Mouse (Mus musculus) kidney, adult 8-10 months (tissue): ENCODE data around the gene Grhl1.
"Not testable (repeated sequence)": the region's sequence is repeated elsewhere in the genome, so short reads cannot be mapped to it uniquely, and the experiment has no call there.

ENCODE experiments used
- DNase-seq, 2 experiments: peaks; one replicate each; pipeline ENCODE4 v3.0.0; 2022

Gene Grhl1

DNA sequence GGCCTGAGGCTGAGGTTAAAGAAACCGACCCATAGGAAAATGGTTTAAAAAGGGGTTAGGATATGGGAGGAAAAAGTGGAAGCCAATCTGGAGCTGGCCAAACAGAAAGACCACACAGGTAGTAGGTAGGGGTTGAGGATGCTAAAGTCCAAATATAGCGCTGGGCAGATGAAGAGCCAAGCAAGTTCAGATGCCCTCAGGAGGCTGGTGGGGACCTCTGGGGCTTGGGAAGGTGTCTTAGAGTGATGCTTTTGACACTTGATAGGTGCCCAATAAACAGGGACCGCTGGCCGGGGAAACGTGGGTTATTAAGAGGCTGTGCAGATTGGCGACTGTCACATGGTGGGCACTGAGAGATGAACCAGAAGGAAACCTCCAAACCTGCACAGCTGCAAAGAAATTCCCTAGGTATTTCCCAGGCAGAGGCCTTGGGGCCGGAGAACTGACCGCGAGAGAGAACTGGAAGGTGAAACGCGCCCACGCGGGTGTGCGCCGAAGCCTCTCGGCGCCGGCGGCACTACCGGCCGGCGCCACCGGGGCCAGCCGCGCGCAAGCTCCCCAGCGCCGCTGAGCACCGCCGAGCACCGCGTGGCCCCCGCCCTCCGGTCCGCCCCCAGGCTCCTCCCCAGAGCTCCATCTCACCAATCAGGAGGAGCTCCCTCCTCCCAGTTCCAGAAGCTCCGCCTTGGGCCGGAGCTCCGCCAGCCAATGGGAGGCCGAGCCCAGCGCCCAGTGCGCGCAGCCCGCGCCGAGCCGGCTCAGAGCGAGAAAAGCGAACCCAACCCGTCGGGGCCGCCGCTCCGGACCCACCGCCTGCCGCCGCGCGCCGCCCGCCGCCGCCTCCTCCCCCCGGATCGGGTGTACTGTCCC lies at the start of gene Grhl1:
Gene Grhl1, plus strand, starts transcription at position 761 of the 870 bp plus-strand sequence.
- DNase-seq, result peak; percentile 94 to 95

DNA sequence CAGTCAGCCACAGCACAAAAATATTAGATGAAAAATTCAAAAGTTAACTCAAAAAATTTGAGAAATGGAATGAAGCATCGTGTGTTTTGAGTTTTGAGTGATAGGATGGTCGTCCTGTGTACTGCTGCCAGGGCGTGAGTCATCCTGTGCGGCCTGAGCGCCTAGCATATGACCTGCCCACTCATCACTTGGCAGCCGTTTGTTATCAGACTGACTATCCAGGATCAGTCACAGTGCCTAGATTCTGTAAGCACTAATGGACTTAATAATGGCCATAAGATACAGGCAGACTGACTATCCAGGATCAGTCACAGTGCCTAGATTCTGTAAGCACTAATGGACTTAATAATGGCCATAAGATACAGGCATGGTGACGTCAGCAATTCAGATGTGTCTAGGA lies 47.0 kb upstream of the Grhl1 start:
- DNase-seq, result not testable (repeated sequence)

DNA sequence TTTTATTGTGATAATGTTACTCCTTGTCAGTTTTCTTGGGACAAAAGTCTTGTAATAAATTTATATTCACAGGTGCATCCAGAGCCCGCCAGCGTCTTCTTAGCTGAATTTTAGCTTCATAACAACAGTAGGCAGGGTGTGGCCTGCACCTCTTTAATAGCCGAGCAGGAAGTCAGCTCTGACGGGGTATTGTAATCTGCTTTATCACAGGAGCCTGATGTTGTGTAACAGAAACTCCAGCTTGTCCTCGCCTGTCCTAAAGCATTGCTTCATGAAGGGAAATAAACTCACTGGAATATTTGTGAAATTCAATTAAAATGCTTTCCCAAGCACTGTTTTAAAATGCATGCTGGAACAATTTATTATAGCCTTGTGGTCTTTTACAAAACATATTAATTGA lies 35.7 kb upstream of the Grhl1 start:
- DNase-seq, result no peak

DNA sequence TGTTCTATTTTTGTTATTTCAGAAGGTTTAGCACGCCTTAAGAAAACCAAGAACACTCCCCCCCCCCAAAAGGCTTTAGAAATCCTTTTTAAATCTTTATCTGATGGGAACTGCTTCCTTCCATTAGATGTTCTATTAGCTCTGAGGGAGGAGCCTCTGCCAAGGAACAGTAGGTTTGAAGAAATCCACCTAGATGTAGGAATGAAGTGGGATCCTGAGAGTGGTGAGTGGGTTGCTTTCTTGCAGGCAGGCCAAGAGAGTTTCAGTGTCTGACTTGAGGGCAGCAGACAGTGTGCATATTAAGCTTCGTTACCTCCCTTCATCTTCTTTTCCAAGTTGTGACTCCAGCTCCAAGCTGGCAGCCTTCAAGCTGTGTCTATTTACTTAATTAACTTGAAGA lies 34.9 kb upstream of the Grhl1 start:
- no peak for DNase-seq

DNA sequence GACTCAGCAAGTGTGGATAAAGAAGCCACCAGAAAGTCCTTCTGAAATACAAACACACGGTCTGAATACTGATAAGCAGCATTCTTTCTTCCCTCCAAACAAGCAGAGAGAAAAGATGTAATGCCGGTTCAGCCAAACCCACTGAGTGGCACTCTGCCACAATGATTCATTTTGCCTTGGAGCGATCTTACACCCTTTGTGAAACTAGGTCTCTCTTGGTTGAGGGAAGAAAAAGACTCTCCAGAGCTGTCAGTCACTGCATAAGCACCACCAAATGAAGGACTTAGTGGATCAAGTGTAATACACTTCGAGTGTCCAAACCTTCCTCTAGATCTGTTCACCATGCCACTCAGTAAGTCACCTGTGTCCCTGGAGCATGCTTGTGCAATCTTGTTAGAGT lies 34.1 kb upstream of the Grhl1 start:
- DNase-seq, result no peak

DNA sequence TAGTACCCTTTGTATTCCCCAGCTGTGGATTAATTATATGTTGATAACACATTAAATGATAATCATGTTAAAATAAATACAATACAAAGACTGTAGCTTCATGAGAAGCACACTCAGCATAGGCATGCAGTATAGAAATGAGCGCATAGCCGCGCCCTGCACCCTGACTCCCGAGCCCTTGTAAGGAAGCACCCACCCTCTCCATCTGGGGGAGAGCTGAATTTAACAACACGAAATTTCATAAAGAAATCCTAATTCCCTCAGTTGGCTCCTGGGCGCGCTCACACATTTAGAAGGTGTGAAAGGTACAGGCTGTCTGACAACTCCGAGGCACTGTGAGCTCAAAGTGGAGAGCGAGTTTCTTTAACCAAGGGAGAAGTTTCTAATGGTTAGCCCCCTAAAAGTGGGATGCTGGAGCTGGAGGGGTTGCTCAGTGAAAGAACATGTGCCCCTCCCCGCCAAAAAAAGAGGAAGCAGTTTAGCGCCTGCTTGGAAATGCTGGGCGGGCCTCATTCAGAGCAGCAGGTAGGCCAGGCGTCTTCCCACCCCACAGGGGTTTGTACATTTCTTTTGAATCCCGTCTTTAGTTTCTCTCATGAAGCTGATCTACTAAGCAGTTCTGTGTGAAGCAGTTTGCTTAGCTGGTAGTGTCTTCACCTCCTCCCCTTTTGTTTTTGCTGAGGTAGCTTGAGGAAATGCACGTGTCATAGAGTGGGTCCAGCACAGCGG lies 30.5 kb upstream of the Grhl1 start:
- DNase-seq, result no peak

DNA sequence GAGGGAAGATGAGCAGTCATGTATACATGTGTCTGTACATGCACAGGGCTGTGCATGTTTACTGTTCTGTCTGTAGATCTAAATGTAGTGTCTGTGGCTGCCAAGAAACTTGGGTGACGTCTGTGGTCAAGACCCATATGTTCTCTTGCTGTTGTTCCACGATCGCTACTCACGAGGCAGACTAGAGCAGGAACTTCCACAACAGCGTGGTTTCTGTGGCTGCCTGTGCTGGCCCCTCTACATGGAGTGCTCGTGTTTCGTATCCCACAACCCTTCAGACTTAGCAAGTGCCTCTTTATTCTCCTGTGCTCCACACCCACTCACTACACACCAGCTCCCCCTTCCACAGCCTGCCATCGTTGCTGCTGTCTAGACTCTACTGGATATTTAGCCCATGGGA lies 24.4 kb upstream of the Grhl1 start:
- no peak for DNase-seq

DNA sequence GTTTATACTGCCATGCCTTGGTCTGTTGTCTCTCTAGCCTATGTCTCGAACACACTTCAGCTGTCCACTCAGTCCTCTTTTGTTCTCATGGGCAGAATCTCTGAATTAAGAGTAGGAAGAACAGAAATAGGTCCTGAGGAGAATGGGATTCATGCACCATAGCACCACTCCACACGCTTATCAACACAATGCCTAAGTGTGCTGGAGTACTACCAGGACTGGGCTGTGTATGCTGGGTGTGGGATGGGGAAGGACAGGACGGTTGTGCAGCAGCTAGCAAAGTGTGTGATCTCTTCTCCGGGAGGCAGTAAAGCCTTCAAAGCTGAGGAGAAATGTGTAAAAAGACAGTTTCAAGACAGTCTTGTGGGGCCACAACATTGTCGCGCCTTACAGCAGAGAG lies 23.2 kb upstream of the Grhl1 start:
- no peak for DNase-seq

DNA sequence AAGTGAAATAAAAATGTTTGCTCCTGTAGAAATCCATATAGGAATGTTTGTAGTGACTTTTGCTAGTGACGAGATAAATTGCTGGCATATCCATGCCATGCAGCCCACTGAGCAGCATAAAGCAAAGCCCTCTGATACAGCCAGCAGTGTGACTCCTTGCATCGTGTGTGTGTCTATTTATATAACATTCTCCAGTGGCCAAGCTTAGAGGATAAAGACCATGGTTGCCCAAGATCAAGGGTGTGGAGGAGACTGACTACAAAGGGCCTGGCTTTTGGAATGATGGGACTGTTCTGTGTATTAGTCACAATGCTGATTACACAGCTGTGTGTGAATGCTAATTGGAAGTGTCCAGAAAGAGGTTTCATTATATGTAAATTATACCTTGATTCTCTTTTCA lies 19.6 kb upstream of the Grhl1 start:
- no peak for DNase-seq

DNA sequence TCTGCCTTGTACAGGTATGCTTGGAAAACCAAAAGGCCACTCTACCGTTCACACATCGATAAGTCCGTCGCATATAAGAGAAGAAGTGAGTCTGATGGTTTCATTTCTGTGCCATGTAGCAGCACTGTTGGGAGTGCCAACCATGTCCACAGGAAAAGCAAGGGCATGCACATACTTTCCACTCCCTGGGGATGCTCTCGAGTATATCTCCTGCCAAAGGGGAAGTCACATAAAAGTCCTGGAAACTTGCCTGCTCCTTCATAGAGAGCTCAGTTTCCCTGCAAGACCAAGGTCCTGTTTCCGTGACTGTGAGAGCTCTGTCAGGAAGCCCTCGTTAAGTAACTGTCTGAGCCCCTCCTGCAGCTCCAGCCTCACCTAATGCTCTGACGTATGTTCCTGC lies 16.1 kb upstream of the Grhl1 start:
- no peak for DNase-seq

DNA sequence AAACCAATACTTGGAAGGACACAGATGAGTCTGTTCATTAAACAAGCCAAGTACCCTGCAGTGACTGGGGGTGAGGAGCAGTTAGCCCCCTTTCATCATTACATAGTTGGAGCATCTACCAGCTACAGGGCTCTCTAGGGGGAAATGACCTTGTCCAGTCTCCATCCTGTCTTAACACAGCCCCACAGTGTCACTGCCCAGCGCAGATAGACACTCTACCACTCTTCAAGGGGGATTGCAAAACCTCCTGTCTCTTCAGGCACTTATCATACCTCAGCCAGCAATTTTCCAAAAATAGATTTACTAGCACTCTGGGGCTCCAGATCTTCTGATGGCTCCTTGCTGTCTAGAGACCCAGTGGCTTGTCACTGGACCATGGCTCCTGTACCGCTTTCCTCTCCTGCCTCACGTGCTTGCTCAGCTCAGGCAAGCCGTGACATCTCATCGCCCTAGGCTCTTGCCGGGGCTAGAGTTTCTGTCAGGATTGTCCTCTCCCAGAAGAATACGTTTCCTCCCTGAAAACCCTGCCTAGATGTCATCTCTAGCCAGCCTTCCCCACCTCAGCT lies 8.6 kb upstream of the Grhl1 start:
- DNase-seq, result no peak

DNA sequence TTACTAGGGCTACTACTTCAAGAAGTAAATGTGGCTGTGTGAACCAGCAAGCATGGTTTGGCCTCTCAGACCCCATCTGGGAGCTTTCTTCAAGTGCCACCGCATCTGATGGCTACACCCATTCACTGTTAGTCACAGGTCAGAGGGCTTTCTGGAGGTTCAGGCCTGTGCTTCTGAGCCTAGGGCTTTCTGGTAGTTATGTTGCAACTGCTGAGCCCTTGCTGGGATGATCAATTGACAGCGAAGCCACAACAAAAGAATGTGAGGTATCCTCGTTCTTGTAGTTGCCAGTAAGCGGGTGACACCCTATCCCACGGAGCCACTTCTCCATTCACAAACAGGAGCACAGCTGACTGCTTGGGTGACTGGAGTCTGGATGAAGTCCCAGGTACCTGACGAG lies 6.8 kb upstream of the Grhl1 start:
- no peak for DNase-seq

DNA sequence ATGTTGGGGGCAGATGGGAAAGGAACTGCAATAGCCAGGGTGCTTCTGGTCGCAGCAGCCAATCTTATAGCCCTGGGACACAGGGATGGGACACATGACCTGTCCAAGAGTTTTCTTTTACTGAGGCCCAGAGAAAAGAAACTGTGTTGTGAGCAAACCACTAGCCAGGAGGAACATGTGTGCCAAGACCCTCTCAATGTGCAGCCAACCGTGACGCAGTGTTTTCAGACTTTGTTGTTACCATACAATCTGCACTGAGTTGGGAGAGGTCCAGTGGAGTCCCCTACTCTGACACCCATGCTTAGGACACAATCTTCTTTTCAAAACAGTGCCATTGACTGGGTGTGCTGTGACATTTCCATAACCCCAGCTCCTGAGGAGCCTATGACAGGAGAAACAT lies 4.5 kb upstream of the Grhl1 start:
- no peak for DNase-seq

DNA sequence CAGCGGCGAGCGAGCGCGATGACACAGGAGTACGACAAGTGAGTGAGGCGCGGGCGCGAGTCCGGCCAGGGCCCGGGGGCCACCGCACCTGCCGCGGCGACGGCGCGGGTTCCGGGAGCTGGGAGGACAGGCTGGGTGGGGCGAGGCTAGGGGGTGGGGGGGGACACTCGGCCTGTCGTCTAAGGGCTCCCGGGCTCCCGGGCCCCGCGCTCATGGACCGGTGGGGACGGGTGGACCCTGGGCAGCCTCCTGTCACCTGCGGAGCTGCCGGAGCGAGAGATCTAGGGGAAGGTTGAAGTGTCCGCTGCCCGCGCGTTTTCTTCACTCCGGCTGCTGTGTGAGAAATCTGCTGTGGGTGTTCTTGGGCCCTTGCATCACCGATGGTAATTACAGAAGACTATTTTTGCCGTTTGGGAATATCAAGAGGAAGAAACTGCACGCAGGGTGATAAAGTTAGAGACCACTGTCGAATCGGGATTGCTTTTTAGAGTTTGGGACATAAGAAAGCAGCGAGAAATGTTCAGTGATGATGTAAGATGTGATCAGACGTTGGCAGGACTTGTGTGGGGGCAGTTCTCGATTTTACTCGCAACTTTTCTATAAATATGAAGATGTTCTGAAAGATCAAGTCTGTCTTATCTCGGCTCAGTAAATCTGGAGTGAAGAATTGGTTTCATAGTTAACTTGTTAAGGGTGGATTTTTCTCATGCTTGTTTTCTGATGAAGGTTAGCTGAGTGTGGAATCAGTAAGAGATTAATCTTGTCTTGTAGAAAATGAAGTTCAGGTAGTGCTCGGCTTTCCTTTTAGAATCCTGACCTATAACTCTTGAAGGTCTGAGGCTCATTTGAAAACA lies 565 bp downstream of the Grhl1 start:
- peak in 1 of 2 experiments; percentile 11 for DNase-seq

DNA sequence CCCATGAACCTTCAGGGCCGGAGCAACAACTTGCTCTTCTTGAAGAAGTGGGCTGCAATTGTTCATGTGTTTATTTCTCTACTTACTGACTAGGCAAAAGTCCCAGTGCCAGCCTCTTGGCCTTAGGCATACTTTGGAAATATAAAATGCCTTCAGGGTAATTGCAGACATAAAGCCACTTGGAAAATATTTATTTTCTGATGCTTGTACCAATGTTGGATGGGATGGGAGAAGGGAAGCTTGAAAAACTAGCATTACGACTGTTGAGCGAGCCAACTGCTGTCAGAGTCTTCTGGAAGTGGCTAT lies 1.1 kb downstream of the Grhl1 start:
- no peak for DNase-seq

DNA sequence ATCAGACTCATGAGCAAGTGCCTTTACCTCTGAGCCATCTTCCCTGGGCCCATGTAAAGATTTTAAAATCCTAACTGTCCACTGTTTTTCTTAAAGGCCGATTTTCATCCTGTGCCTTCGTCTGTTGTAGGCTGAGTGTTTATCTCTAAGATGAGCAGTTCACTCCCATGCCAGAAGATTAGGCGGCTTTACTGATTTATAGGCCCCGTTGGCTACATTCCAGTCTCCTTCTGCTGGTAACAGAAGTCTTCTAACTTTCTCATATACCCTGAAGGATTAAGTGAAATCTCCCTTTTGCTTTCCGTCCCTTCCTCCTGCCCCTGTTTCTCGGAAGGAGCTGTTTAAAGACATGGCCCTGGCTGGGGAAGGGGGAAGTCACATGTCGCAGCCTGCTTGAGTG lies 2.8 kb downstream of the Grhl1 start:
- no peak for DNase-seq

DNA sequence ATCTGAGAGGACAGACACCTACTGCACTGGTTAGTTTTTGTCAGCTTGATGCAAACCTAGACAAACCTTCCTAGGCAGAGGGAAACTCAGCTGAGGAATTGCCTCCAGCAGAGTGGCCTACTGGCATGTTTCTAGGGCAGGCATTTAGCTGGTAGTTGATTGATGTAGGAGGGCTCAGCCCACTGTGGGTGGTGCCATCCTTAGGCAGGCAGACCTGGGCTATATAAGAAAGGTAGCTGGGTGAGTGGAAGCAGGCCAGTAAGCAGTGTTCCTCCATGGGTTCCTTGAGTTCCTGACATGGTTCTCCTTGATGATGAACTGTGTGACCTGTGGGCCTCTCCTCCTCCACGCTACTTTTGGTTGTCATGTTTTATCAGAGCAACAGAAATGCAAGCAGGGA lies 8.4 kb downstream of the Grhl1 start:
- DNase-seq, result no peak

DNA sequence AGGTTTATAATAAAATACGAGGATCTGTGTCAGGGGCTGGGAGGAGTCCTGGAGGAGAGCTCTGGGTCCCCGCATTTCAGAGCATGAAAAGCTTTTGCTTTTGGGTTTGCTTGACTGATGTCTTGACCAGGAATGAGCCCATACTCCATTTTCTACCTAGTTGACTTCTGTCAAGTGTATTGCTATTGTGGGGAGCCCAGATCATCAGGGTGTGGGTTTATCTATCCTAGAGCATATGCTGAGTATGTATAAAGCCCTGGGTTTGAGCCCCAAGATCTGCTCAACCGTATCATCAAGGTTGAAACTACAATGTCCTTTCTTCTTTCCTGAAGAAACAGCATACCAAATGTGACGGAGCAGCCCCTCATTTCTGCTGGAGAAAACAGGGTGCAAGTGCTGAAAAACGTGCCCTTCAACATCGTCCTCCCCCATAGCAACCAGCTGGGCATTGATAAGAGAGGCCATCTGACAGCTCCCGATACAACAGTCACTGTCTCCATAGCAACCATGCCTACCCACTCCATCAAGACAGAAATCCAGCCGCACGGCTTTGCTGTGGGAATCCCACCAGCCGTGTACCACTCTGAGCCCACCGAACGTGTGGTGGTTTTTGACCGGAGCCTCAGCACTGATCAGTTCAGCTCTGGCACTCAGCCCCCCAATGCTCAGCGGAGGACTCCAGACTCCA lies 9.1 kb downstream of the Grhl1 start:
- DNase-seq, result no peak

DNA sequence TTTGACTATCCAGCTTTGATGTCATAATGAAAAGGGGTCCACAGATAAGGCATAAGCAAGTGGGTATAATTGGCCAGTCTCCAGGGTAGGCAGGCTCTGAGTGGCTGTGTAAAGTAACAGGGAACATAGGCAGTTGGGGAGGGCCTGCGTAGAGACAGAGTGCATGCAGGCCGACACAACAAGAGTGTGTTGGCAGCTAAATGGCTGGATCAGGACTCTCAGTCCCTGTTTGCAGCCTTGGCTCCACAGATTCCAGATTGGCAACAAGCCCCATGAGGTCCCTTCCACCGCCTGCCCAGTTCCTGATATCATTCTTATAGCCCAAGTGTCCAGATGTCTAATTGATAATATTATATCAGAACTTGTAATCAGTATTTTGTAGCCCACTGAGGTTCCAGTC lies 11.6 kb downstream of the Grhl1 start:
- no peak for DNase-seq

DNA sequence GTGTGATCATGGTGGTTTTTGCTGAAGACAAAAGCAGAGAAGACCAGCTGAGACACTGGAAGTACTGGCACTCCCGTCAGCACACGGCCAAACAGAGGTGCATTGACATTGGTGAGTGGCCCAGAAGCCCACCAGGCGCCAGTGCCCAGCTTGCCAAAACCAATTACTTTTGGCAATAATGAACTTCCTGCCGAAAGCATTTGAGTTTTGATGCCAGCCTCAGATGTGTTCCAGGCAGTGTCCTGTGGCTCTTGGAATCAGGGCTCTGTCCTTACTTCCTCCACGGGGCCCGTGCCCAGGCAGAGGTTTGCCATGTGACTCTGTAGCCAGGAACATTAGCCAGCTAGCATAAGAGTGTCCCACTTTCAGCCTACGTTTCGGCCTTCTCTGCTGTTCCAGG lies 12.8 kb downstream of the Grhl1 start:
- DNase-seq, result no peak

DNA sequence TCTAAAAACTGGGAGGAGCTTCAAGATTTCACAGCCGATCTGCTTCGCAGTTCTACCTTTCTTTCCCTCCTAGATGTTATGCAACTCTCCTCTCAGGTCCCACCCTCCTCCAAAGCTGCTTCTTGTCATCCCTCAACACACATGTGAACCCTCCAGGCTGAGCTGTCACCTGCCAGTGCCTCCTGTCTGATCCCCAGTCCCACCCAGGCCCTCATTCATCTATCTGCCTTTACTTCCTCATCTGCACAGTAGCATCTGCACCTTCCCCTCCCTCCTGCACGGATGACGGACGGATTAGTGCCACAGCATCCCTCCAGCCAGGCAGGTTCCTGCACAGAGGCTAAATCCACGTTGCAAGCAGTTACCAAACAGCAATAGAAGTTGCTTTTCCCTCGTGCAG lies 14.1 kb downstream of the Grhl1 start:
- no peak for DNase-seq

DNA sequence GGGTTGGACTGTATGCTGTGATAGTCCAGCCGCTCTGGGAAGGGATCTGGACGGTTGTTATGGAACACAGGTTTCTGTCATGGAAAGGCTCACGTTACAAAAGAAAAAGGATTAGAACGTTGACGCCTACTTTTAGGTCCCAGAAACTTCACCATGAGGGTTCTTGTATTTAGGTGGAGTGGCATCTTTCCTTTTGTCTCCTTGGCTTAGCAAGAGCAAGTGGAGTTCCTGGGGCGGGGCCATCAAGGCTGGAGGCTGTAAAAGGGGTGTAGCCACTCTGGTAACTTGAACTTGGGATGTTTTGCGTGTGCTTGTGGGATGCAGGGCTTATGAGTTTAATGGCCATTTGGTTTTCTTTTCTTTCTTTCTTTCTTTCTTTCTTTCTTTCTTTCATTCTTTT lies 18.3 kb downstream of the Grhl1 start:
- DNase-seq, result no peak

DNA sequence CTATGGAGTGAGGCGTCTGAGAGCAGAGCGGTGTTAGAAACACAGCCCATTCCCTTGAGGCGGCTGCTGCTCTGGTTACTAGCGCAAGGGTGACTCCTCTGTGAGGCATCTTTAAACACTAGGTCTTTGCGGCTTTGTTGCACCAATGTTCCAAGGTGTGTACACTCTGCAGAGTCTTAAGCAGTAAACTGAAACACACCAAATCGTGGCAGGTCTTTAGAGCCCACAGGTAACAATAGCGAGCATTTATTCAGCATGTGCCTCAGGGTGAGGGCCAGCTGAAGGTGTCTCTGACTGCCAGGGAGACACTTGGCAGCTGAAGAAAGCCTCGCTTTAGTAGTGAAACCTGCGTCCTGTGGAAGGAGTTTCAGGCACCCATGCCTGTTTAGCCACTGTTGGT lies 20.0 kb downstream of the Grhl1 start:
- no peak for DNase-seq
